Mouse (Mus musculus) lung, postnatal 0 days (tissue): Measurements from ENCODE around the gene F7.

Source experiments
- CTCF ChIP-seq: IDR thresholded peaks from 2 replicates; pipeline ENCODE4 v1.5.1; 2016; ENCODE audit warnings: antibody characterized with exemption, mild to moderate bottlenecking
- EP300 ChIP-seq: IDR thresholded peaks from 2 replicates; pipeline ENCODE4 v1.6.1; 2016; ENCODE audit warnings: antibody characterized with exemption, mild to moderate bottlenecking, control low read depth

GRCm38 (mm10) chr8:13007458-13007857 lies 18.4 kb upstream of the F7 start:
- TF ChIP-seq EP300 (no peak), CTCF (no peak)
